Mouse (Mus musculus) gastrocnemius, adult 18-20 months (tissue): Measurements from ENCODE around the gene Cacna2d2. TPM values are rescaled to one million over a fixed set of nuclear protein-coding genes. Genes with fewer than 3 reads are reported as not detected.

ENCODE experiments used
- DNase-seq: peaks from one replicate; pipeline ENCODE4 v3.0.0; 2021; ENCODE audit warnings: low spot score
- long read RNA-seq, 2 experiments: library from polyadenylated mRNA; stranded (forward); transcript quantifications; one replicate each; pipeline ENCODE4 v2.0.0; 2021
- total RNA-seq, 2 experiments: library from RNA; stranded (reverse); gene quantifications; 2 replicates each; pipeline ENCODE4 v1.2.3; 2021

The Cacna2d2 gene
- under 1 TPM; 0.52 to 0.94 TPM for total RNA-seq
- long read RNA-seq, experiment 1: 0 reads
- long read RNA-seq, experiment 2: 0 reads

- peak; percentile 44 for DNase-seq
These were observed at the start of gene Cacna2d2 for GRCm38 (mm10) chr9:107399491-107399971. Gene Cacna2d2, plus strand, starts transcription at chr9:107399612.

DNA sequence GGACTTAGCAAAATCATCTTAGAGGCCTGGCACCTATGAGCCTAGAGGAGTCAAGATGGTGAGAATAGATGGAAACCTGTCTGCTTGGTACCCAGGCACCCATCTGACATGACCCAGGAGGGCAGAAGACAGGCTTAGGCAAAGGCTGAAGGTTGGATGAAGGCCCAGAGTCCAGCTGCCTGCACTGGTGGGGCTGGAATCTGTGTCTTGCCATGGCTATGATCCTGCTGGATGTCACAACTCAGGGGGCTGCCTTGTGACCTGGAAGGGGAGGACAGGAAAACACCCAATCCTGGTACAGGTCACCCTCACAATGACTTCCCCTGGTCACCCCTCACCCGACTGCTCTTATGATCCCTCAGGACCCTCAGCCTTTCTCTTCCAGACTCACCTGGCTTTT lies 44.6 kb upstream of the Cacna2d2 start:
- no peak for DNase-seq

GRCm38 (mm10) chr9:107355870-107356765 lies 43.3 kb upstream of the Cacna2d2 start:
- peak; percentile 60 for DNase-seq

DNA sequence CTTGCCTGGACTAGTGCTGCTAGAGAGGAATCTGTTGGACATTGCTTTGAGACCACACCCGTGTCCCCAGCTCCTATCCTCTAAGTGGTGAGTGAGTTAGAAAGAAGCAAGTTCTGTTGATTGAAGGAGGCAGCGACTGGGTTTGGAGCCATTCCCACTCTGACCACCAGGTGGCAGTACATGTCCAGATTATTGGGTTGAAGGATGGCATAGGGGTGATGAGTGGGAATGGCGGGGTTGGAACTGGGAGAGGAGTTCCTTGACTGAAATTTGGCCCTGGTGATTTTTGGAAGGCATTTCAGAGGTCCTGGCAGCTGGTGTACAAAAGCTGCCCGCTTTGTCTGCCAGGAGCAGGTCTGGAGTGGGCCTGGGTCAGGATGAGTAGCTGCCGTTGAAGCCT lies 41.8 kb upstream of the Cacna2d2 start:
- DNase-seq: peak; percentile 82

GRCm38 (mm10) chr9:107360989-107361388 lies 38.4 kb upstream of the Cacna2d2 start:
- DNase-seq: no peak

- peak; percentile 61 for DNase-seq
These were observed 32.8 kb upstream of the Cacna2d2 start for GRCm38 (mm10) chr9:107366644-107367043.

DNA sequence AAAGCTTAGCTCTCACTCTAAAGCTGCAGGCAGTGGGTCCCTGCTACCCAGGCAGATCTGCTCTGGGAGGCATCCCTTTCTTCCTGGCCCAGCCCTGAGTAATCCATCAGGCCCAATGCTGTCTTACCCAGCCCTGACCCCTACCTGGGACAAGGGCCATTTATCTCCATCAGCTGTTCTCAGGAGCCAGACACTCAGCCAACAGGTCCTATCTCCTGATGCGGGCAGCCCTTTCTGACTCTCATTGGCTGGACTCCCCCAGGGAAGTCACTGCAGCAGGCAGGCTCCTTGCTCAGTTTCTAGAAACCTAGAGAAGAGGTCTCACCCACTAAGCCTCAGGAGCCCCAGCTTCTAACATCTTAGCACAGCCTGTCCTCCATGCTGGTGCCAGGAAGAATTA lies 31.1 kb upstream of the Cacna2d2 start:
- DNase-seq: no peak

- DNase-seq: no peak
These were observed 29.9 kb upstream of the Cacna2d2 start for GRCm38 (mm10) chr9:107369270-107370105.

DNA sequence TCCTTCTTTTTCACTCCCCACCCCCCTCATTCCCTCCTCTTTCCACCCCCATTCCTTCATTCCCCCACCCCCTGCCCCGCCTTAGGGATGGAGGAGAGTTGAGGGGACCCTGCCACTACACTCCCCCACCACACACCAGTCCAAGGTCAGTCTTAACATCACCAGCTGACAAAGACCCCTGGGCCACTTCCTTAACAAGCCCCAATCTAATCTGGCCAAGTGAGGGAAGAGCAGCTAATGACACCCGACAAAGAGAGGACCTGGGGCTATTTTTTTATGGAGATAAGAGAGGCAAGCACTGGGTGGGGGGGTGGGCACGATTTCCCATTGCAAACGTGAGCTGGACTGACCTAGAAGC lies 29.3 kb upstream of the Cacna2d2 start:
- DNase-seq: no peak

DNA sequence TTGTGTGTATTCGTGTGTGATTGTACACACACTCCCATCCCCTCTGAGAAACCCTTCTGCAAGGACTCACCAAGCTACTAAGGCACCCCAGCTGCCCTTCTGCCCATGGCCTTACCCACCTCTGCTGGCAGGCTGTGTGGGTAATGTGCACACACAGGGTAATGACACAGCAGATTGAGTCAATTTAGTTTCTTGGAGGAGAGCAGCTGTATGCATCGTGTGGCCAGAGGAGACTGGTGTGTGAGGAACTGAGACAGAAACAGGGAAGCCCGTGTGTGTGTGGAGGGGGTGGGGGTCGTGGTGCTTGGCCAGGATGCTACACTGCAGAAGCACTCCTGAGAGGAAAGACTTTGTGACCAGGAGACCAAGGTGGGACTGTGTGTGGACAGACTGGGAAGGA lies 27.0 kb upstream of the Cacna2d2 start:
- no peak for DNase-seq

- DNase-seq: no peak
These were observed 24.8 kb upstream of the Cacna2d2 start for GRCm38 (mm10) chr9:107374623-107375022.

DNA sequence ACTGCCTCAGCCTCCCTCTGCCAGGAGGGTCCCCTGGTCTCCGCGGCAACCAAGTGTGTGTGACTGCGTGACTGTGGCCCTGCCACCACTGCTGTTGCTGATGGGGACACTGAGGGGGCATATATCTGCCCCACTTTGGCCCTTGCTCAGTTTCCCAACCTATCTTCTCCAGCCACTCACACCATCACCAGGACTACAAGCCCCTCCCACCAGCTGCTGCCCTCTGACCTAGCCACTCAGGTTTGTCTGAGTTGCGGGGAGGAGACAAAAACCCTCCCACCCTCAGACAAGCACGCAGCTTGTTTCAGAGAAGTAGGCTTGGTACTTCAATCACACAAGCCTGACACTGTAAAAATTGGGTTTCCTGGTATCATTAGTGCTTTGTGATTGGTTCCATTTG lies 24.0 kb upstream of the Cacna2d2 start:
- no peak for DNase-seq

- no peak for DNase-seq
These were observed 21.4 kb upstream of the Cacna2d2 start for GRCm38 (mm10) chr9:107377961-107378512.

GRCm38 (mm10) chr9:107381723-107382122 lies 17.7 kb upstream of the Cacna2d2 start:
- no peak for DNase-seq

- DNase-seq: no peak
These were observed 15.0 kb upstream of the Cacna2d2 start for GRCm38 (mm10) chr9:107384396-107384795.

- DNase-seq: no peak
These were observed 12.7 kb upstream of the Cacna2d2 start for GRCm38 (mm10) chr9:107386722-107387121.

DNA sequence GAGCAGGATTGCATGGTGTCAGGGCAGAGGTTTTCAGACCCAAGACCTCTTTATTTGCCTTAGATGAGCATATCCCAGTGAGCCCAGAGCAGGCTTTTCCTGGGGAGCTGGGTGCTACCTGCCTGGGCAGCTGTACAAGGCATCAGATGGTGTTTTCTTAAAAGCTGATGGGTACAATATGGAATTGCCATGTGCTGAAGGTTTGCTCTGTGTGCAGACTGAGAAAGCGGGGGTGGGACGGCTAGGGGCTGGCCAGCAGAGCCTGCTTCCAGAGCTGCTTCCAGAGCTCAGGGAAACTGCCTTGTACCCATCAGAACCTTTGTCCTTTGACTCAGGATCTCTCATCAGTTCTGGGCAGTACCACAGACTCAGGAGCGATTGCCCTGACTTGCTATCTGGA lies 11.7 kb upstream of the Cacna2d2 start:
- no peak for DNase-seq

- no peak for DNase-seq
These were observed 11.1 kb upstream of the Cacna2d2 start for GRCm38 (mm10) chr9:107388263-107388662.

- no peak for DNase-seq
These were observed 3.0 kb upstream of the Cacna2d2 start for GRCm38 (mm10) chr9:107396397-107396796.

GRCm38 (mm10) chr9:107398968-107399367 lies 444 bp upstream of the Cacna2d2 start:
- no peak for DNase-seq

- no peak for DNase-seq
These were observed 674 bp downstream of the Cacna2d2 start for GRCm38 (mm10) chr9:107400060-107400511.
